In genomic region chr9:99874735-99875617, GRCm38 (mm10) we compare ENCODE assay signal across 8 mouse cellular contexts. TPM values are rescaled to one million over a fixed set of nuclear protein-coding genes. Genes with fewer than 3 reads are reported as not detected.
DNase-seq lines count a peak whose midpoint lies in the region; ATAC-seq and TF ChIP-seq lines count a peak whose summit lies in the region.
"Had no signal": no experiment of that assay in that cellular context is flagged by ENCODE, and none has a peak within 500 bp of the region (broad histone marks: within the 10 kb centered on the region; RNA-seq: fewer than 3 reads in every experiment).

No protein-coding gene starts in this region.

- no peaks in the 10 kb centered on the region for H3K9me3 ChIP-seq in liver, embryonic 11.5 days (ENCODE audit: control insufficient read depth, low read length)
- no peaks in the 10 kb centered on the region for H3K9me3 ChIP-seq in liver, embryonic 12.5 days (replicated peaks)
- no peaks in the 10 kb centered on the region for H3K9me3 ChIP-seq in embryonic facial prominence, embryonic 12.5 days
- no peaks in the 10 kb centered on the region for H3K9me3 ChIP-seq in intestine, embryonic 16.5 days (ENCODE audit: control insufficient read depth, low read length)

- H3K4me3 ChIP-seq in liver, embryonic 11.5 days (ENCODE audit: low read depth, low read length) = no peak overlapping the region
- no peak overlapping the region for H3K4me3 ChIP-seq in liver, embryonic 12.5 days
- peak overlapping the region; percentile 27 for H3K4me3 ChIP-seq in embryonic facial prominence, embryonic 12.5 days
- peak overlapping the region; percentile 28; the same call in 1 of the 2 replicates for H3K4me3 ChIP-seq in intestine, embryonic 16.5 days (ENCODE audit: low read length)
- 0 out of 2 replicates have a peak overlapping the region, but pooled peaks have one; percentile 1 for H3K4me3 ChIP-seq in small intestine, adult 2 months (ENCODE audit: low read depth, low read length)

- H3K9ac ChIP-seq in liver, embryonic 11.5 days (ENCODE audit: low read depth, low read length) = no peak overlapping the region
- no peak overlapping the region for H3K9ac ChIP-seq in liver, embryonic 12.5 days
- H3K9ac ChIP-seq in embryonic facial prominence, embryonic 12.5 days = no peak overlapping the region
- H3K9ac ChIP-seq in intestine, embryonic 16.5 days (ENCODE audit: low read depth, low read length) = no peak overlapping the region

- H3K27me3 ChIP-seq in liver, embryonic 11.5 days (replicated peaks; ENCODE audit: control insufficient read depth, insufficient read depth, low read length) = peaks cover 97% of the 10 kb centered on the region
- peaks cover 99% of the 10 kb centered on the region for H3K27me3 ChIP-seq in liver, embryonic 12.5 days (replicated peaks)
- H3K27me3 ChIP-seq in embryonic facial prominence, embryonic 12.5 days = peaks cover 94% of the 10 kb centered on the region
- H3K27me3 ChIP-seq in intestine, embryonic 16.5 days (replicated peaks; ENCODE audit: control insufficient read depth, insufficient read depth, low read length) = peaks cover 85% of the 10 kb centered on the region
- peaks cover 78% of the 10 kb centered on the region for H3K27me3 ChIP-seq in small intestine, adult 2 months (ENCODE audit: control insufficient read depth, insufficient read depth, low read length)

- no peak overlapping the region for H3K27ac ChIP-seq in liver, embryonic 11.5 days (ENCODE audit: low read depth, low read length)
- no peak overlapping the region for H3K27ac ChIP-seq in liver, embryonic 12.5 days
- no peak overlapping the region for H3K27ac ChIP-seq in embryonic facial prominence, embryonic 12.5 days
- no peak overlapping the region for H3K27ac ChIP-seq in intestine, embryonic 16.5 days (ENCODE audit: low read length)
- H3K27ac ChIP-seq in small intestine, adult 2 months (ENCODE audit: insufficient read depth, low read depth, low read length) = no peak overlapping the region

- TF ChIP-seq POLR2A in small intestine, adult 2 months (IDR thresholded peaks at IDR 0.05; ENCODE audit: low read depth, low read length) = no peak

- no peak overlapping the region for H3K4me2 ChIP-seq in liver, embryonic 11.5 days
- H3K4me2 ChIP-seq in liver, embryonic 12.5 days = no peak overlapping the region
- peak overlapping the region; percentile 46 for H3K4me2 ChIP-seq in embryonic facial prominence, embryonic 12.5 days (replicated peaks)
- H3K4me2 ChIP-seq in intestine, embryonic 16.5 days (ENCODE audit: low read depth, low read length) = no peak overlapping the region

- no peak for TF ChIP-seq CTCF in small intestine, adult 2 months (IDR thresholded peaks at IDR 0.05; ENCODE audit: extremely low read depth, insufficient read length, insufficient replicate concordance, low read depth, low read length)

- peaks cover 3% of the 10 kb centered on the region; the same call in 1 of the 2 replicates for H3K4me1 ChIP-seq in liver, embryonic 11.5 days (replicated peaks; ENCODE audit: control insufficient read depth, insufficient read depth, low read length)
- no peaks in the 10 kb centered on the region for H3K4me1 ChIP-seq in liver, embryonic 12.5 days
- H3K4me1 ChIP-seq in embryonic facial prominence, embryonic 12.5 days = peaks cover 16% of the 10 kb centered on the region
- peaks cover 5% of the 10 kb centered on the region; the same call in 1 of the 2 replicates for H3K4me1 ChIP-seq in intestine, embryonic 16.5 days (ENCODE audit: control insufficient read depth, insufficient read depth, low read length)
- no peaks in the 10 kb centered on the region for H3K4me1 ChIP-seq in small intestine, adult 2 months (ENCODE audit: control insufficient read depth, insufficient read depth, insufficient read length, low read length)

- H3K36me3 ChIP-seq in liver, embryonic 11.5 days (ENCODE audit: control insufficient read depth, insufficient read depth, low read length) = no peaks in the 10 kb centered on the region
- no peaks in the 10 kb centered on the region for H3K36me3 ChIP-seq in liver, embryonic 12.5 days
- no peaks in the 10 kb centered on the region for H3K36me3 ChIP-seq in embryonic facial prominence, embryonic 12.5 days
- H3K36me3 ChIP-seq in intestine, embryonic 16.5 days (ENCODE audit: control insufficient read depth, insufficient read depth, low read length) = no peaks in the 10 kb centered on the region
- H3K36me3 ChIP-seq in small intestine, adult 2 months (ENCODE audit: control insufficient read depth, insufficient read depth, low read length) = no peaks in the 10 kb centered on the region

- 3% methylated on average over 52 of the region's 52 CpGs for WGBS in liver, embryonic 11.5 days
- WGBS in liver, embryonic 12.5 days (ENCODE audit: insufficient replicate concordance) = 5% methylated on average over 52 of the region's 52 CpGs
- WGBS in embryonic facial prominence, embryonic 12.5 days = 1% methylated on average over 48 of the region's 52 CpGs
- 3% methylated on average over 52 of the region's 52 CpGs for WGBS in intestine, embryonic 16.5 days
- WGBS in small intestine, adult 2 months = 7% methylated on average over 52 of the region's 52 CpGs

- DNase-seq in liver, embryonic 11.5 days (ENCODE audit: low spot score) = peak; percentile 33
- no peak for DNase-seq in c-Kit-positive CD71-positive TER-119-positive erythroid progenitor cells, embryonic 14.5 days (ENCODE audit: low spot score)
- DNase-seq in cerebellum, adult 11-12 months = no peak

- ATAC-seq in liver, embryonic 11.5 days (replicated peaks; ENCODE audit: low FRiP score) = no peak
- no peak for ATAC-seq in liver, embryonic 12.5 days
- no peak for ATAC-seq in embryonic facial prominence, embryonic 12.5 days (ENCODE audit: insufficient number of reproducible peaks, insufficient read depth, low FRiP score, low TSS enrichment)
- ATAC-seq in intestine, embryonic 16.5 days = no peak

RNA-seq across cellular contexts. Expression of gene Sox14, which starts 1.0 kb away (rescaled TPM):
- 0.19 TPM in 1 of 2 replicates, not detected in the other for polyA plus RNA-seq in liver, embryonic 11.5 days (2014; fragmentation: Nextera tagmentation; extraction: Ambion mirVana)
- not detected in 2 replicates for polyA plus RNA-seq in liver, embryonic 12.5 days (2016; fragmentation: Nextera tagmentation; extraction: Ambion mirVana)
- 1.3 and 2.4 TPM in 2 replicates for polyA plus RNA-seq in embryonic facial prominence, embryonic 12.5 days (2016; fragmentation: Nextera tagmentation; extraction: Ambion mirVana)
- not detected in 2 replicates for polyA plus RNA-seq in intestine, embryonic 16.5 days (2015; fragmentation: Nextera tagmentation; extraction: Ambion mirVana)
- polyA plus RNA-seq in small intestine, adult 2 months (2012; rRNA removed) = not detected in 2 replicates
- polyA plus RNA-seq: spleen, adult 2 months had no signal

Comparison
In these comparisons a context has a peak if more than half of its experiments do, and no peak if none do; other contexts are left out.
1. H3K4me3 ChIP-seq: peak in embryonic facial prominence, embryonic 12.5 days (single experiment), intestine, embryonic 16.5 days (single experiment) and small intestine, adult 2 months (single experiment); none in liver, embryonic 11.5 days (single experiment) and liver, embryonic 12.5 days (single experiment).